Mouse (Mus musculus) hindbrain, embryonic 12.5 days (tissue): Measurements from ENCODE around the gene Gm14401. TPM values are rescaled to one million over a fixed set of nuclear protein-coding genes. Genes with fewer than 3 reads are reported as not detected.
"Not testable (repeated sequence)": the region's sequence is repeated elsewhere in the genome, so short reads cannot be mapped to it uniquely, and the experiment has no call there.

Experiments
- ATAC-seq: fragments of 200-750 bp; cut with Nextera tagmentation; 2 replicates; pipeline ENCODE4 v1.8.0; 2017; ENCODE audit warnings: moderate TSS enrichment; ENCODE audit not compliant: low FRiP score
- H3K27ac ChIP-seq: fragments of 300-500 bp; sonication (generic); 2 replicates; pipeline ENCODE4 v1.5.1; 2016; ENCODE audit warnings: mild to moderate bottlenecking
- H3K27me3 ChIP-seq: fragments of 300-500 bp; sonication (generic); 2 replicates; pipeline ENCODE4 v1.6.1; 2016; ENCODE audit warnings: mild to moderate bottlenecking
- H3K36me3 ChIP-seq: fragments of 300-500 bp; sonication (generic); 2 replicates; pipeline ENCODE4 v1.6.1; 2016; ENCODE audit warnings: mild to moderate bottlenecking
- H3K4me1 ChIP-seq: fragments of 300-500 bp; sonication (generic); 2 replicates; pipeline ENCODE4 v1.6.1; 2016
- H3K4me2 ChIP-seq: fragments of 300-500 bp; sonication (generic); replicated peaks from 2 replicates; pipeline ENCODE4 v1.6.1; 2016; ENCODE audit warnings: mild to moderate bottlenecking
- H3K4me3 ChIP-seq: fragments of 300-500 bp; sonication (generic); 2 replicates; pipeline ENCODE4 v1.5.1; 2016; ENCODE audit warnings: mild to moderate bottlenecking
- H3K9ac ChIP-seq: fragments of 300-500 bp; sonication (generic); 2 replicates; pipeline ENCODE4 v1.6.1; 2016; ENCODE audit warnings: mild to moderate bottlenecking, moderate library complexity
- H3K9me3 ChIP-seq: fragments of 300-500 bp; sonication (generic); replicated peaks from 2 replicates; pipeline ENCODE4 v1.6.1; 2016; ENCODE audit warnings: mild to moderate bottlenecking
- WGBS: fragments of 180-500 bp; shearing (Covaris S2); methylation state at CpG from one replicate; pipeline ENCODE4 v1.1.7; 2016; 5-methylcytosine and 5-hydroxymethylcytosine counted together
- polyA plus RNA-seq: library from polyadenylated mRNA; unstranded; fragments of >200 nt; fragmentation: Nextera tagmentation; extraction: Ambion mirVana; gene quantifications from 2 replicates; pipeline ENCODE4 v1.2.1, GENCODE M21; 2016

Gene Gm14401
- not detected in 2 replicates for polyA plus RNA-seq

DNA sequence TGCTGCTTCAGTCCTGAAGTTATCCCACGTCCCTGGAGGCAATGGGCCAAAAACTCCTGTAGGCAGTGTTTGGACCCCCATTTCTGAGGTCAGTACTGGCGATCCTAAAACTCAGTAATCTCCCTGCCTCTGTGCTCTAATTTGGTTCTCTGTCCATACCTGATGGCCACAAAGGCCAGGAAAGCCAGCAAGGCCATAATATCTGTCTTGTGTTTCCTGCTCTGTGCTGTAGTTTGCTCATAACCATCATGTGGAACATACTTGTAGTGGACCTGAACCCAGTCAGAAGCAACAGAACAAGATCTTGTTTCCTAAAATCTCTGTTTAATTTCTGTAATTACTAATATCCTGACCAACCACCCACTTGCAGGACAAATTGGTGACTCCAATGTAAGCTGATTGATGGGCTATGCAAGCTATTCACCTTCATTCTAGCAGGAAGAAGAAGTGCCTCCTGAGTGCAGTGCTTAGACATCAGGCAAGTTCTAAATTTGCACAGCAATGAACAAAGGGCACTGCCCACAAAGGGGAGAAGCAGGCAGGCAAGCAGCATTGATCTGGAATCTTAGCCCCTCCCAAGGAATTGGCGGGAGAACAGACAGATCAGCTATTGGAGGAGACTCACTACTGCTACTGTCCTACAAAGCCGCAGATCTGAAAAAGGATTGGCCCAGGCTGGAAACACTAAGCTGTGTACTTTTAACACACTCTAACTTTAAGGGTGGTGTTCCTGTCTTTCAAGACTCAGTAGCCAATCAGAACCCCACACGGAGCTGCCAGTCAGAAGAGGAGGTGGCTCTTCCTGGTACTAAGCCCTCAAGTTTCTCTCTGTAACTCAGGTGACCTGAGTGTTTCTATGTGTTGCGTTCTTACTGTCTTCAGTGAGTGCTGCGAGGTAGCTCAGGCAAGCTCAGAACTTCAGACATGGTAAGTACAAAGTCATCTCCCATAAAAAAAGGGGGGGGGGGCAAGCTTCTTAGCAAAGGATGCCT lies at the start of gene Gm14401:
Gm14401 (plus strand) TSS at position 889 of the 992 bp plus-strand sequence.
- not testable (repeated sequence) for H3K4me3 ChIP-seq, H3K4me2 ChIP-seq, ATAC-seq

DNA sequence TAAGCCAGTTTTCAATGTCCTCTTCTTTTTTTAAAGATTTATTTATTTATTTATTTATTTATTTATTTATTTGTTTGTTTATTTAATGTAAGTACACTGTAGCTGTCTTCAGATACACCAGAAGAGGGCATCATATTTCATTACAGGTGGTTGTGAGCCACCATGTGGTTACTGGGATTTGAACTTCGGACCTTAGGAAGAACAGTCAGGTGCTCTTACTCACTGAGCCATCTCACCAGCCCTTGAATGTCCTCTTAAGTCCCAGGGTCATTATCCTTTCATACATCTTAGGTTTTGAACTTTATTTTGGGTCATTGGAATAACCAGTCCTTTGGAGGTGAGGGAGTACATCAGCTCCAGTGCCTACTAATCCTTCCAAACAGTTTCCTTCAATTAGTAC lies 1.3 kb upstream of the Gm14401 start:
- not testable (repeated sequence) for H3K4me2 ChIP-seq, H3K4me3 ChIP-seq, H3K27ac ChIP-seq

More for the DNA sequence above, at the start of gene Gm14401:
- WGBS = 73% methylated on average over 7 of the region's 7 CpGs
- not testable (repeated sequence) for H3K27me3 ChIP-seq, H3K9ac ChIP-seq, H3K9me3 ChIP-seq, H3K4me1 ChIP-seq, H3K27ac ChIP-seq, H3K36me3 ChIP-seq

GRCm38 (mm10) chr2:177075015-177075414 lies 895 bp downstream of the Gm14401 start:
- not testable (repeated sequence) for H3K36me3 ChIP-seq, H3K4me3 ChIP-seq, ATAC-seq, H3K9ac ChIP-seq, H3K27ac ChIP-seq, H3K4me2 ChIP-seq, H3K27me3 ChIP-seq, H3K4me1 ChIP-seq, H3K9me3 ChIP-seq

More for the DNA sequence above, 1.3 kb upstream of the Gm14401 start:
- H3K4me1 ChIP-seq, ATAC-seq, H3K36me3 ChIP-seq, H3K27me3 ChIP-seq, H3K9ac ChIP-seq, H3K9me3 ChIP-seq: not testable (repeated sequence)
- 80% methylated on average over 1 of the region's 1 CpGs for WGBS

- not testable (repeated sequence) for H3K4me2 ChIP-seq, H3K36me3 ChIP-seq, ATAC-seq, H3K27ac ChIP-seq, H3K4me3 ChIP-seq, H3K9ac ChIP-seq, H3K4me1 ChIP-seq, H3K9me3 ChIP-seq, H3K27me3 ChIP-seq
- WGBS = 86% methylated on average over 1 of the region's 1 CpGs
Observed at GRCm38 (mm10) chr2:177079866-177080265, 5.7 kb downstream of the Gm14401 start.

DNA sequence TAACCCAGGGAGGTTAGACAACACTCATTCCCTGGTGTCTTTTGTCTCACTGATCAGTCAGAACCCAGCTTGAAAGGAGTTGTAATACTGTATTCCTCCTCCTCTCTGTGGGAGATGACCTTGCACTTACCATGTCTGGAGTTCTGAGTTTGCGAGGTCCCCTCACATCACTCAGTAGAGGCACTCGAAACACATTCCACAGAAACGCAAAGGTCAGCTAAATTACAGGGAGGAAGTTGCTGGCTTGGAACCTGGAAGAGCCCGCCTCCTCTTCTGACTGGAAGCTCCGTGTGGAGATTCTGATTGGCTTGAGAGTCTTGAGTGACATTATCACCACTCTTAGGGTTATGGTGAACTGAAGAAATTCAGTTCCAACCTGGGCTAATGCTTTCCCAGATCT lies 35.0 kb downstream of the Gm14401 start:
- H3K4me1 ChIP-seq, H3K36me3 ChIP-seq, H3K9me3 ChIP-seq, H3K27me3 ChIP-seq, H3K4me3 ChIP-seq, H3K4me2 ChIP-seq, ATAC-seq, H3K27ac ChIP-seq, H3K9ac ChIP-seq: not testable (repeated sequence)
- 93% methylated on average over 4 of the region's 5 CpGs for WGBS

- not testable (repeated sequence) for H3K9ac ChIP-seq, H3K9me3 ChIP-seq, H3K27ac ChIP-seq, H3K4me1 ChIP-seq, H3K4me3 ChIP-seq, H3K27me3 ChIP-seq, H3K4me2 ChIP-seq, H3K36me3 ChIP-seq, ATAC-seq
- WGBS = 38% methylated on average over 1 of the region's 1 CpGs
Observed at GRCm38 (mm10) chr2:177129097-177129496, 55.0 kb downstream of the Gm14401 start.

Other genes with a start within 250 kb of the Gm14401 start
- gene Gm14408, start 243.2 kb upstream of the Gm14401 start, polyA plus RNA-seq = not detected in 2 replicates
- gene Gm14296, start 146.5 kb upstream of the Gm14401 start, polyA plus RNA-seq = 12.2 and 12.4 TPM in 2 replicates
- 9.0 and 9.9 TPM in 2 replicates for gene Gm14419, start 73.4 kb upstream of the Gm14401 start, polyA plus RNA-seq
- 30.8 and 32.3 TPM in 2 replicates for gene Gm14410, start 132.1 kb downstream of the Gm14401 start, polyA plus RNA-seq
- not detected in 2 replicates for gene Gm14409, start 192.7 kb downstream of the Gm14401 start, polyA plus RNA-seq
- 0.14 and 0.49 TPM in 2 replicates for gene Gm14412, start 250.0 kb downstream of the Gm14401 start, polyA plus RNA-seq